Mouse (Mus musculus) small intestine, adult 2 months (tissue): ENCODE measurements at regions not wholly inside any gene's neighbourhood (a gene's known extent, or its start where the extent isn't known, plus 50 kb on each side); places are given as distances from the start of the nearest gene placed in this dataset.

ENCODE experiments used
- CTCF ChIP-seq: fragments of 200-500 bp; IDR thresholded peaks from 2 replicates; pipeline ENCODE4 v1.5.1; 2012; ENCODE audit warnings: low read depth, mild to moderate bottlenecking, control low read depth, inconsistent platforms, low read length, moderate library complexity, mixed read lengths; ENCODE audit not compliant: insufficient replicate concordance, insufficient read length; ENCODE audit errors: extremely low read depth
- POLR2A ChIP-seq: fragments of 200-500 bp; IDR thresholded peaks from 2 replicates; pipeline ENCODE4 v1.6.1; 2012; ENCODE audit warnings: low read depth, mild to moderate bottlenecking, control low read depth, inconsistent platforms, low read length, moderate library complexity

DNA sequence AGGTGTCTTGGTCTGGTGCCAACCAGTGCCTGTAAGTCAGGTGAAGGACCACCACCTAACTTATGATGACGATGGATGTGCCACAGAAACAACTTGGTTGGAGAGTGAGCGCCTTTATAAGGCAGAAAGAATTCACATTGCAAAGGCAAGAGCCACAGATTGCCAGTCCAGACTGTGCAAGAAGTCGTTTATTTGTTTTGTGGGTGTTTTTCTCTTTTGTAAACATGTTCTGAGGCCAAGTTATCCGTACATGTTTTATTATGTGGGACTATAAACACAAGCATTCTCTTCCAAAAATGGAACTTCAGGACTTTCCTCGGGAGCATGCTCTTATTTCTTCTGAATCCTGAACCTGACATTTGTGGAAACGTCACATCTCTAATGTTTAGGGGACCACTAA is 369.8 kb upstream of the Nt5c1b start:
- no peak for TF ChIP-seq CTCF
- no peak for TF ChIP-seq POLR2A
